Mouse (Mus musculus): ENCODE measurements at regions not wholly inside any gene's neighbourhood (a gene's known extent, or its start where the extent isn't known, plus 50 kb on each side); places are given as distances from the start of the nearest gene placed in this dataset.
A peak's percentile ranks its signal among the peaks of the same experiment; 100 is the strongest.

DNA sequence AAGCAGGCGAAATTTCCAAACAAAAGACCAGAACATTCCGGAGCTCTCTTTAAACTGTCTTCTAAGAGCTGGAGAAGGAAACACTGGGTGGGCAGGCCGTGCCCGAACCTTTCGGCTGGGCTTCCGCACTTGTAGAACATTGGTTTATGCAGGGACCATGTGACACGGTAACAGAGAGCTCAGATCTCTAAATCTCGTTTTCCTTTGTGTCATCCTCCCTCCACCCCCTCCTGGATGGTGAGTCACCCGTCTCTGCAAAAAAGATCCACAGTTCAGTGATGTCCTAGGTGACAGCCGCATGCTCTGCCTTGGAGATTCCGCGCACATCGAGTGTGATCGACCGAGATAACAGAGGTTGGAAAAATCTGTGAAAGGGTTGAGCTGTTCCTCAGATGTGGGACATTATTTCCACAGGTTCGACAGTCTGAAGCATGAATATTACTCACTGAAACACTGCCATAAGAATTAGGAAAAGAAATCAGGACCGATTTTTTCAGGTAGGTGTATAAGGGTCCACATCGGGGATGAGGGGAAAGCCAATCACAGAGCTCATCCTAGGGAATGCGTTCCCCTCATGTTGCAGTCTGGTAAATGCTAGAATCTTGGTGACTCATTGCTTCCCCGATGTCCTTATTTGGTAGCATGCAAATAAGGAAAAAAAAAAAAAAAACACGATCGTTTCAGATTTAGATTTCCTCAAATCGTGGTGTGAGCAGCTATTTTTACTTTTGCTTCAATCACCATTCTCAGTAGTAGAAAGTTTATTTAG lies 70.0 kb upstream of the Foxo1 start:
- DNase-seq, result peak; percentile 24 to 34

GRCm38 (mm10) chr3:52198751-52199738 lies 69.1 kb upstream of the Foxo1 start:
- DNase-seq, result peak; percentile 33 to 45

DNA sequence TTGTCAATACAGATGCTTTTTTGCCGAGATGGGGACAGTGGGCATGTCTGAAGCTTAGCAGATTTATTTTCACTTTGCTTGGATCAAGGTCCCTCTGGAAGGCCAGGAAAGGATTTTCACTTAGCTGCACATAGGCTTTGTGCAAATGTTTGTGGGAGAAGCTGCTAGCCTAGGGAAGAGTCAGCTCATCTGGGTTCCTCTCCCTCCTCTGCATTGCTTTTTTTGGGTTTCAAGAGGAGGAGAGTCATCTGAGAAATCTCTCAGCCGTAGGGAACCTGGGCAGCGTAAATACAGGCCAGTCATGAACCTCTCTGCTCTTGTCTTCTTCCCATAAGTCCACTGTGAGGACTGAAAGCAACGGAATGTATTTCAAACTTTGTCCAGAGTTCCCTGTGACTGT lies 68.0 kb upstream of the Foxo1 start:
- no peak for DNase-seq

GRCm38 (mm10) chr3:52210556-52211302 lies 57.4 kb upstream of the Foxo1 start:
- DNase-seq, result no peak

GRCm38 (mm10) chr3:52211303-52211695 lies 56.8 kb upstream of the Foxo1 start:
- DNase-seq, result no peak

DNA sequence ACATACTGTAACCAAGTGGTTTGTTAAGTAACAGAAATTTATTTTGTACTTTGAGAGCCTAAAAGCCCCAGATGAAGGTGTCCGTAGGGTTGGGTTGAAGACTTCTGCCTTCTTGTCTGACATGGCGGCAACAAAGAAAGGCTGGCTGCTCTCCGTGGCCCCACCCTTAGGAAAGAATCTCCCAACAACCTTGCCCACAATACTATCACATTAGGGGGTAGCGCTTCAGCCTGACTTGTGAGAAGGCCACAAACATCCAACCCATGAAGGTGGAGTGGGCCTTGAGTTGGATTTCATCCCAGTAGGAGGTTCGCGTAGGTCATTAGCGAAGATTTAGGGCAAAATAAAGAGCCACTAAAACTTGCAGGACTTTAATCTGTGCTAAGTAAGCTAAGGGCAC lies 54.0 kb upstream of the Foxo1 start:
- DNase-seq, result no peak

DNA sequence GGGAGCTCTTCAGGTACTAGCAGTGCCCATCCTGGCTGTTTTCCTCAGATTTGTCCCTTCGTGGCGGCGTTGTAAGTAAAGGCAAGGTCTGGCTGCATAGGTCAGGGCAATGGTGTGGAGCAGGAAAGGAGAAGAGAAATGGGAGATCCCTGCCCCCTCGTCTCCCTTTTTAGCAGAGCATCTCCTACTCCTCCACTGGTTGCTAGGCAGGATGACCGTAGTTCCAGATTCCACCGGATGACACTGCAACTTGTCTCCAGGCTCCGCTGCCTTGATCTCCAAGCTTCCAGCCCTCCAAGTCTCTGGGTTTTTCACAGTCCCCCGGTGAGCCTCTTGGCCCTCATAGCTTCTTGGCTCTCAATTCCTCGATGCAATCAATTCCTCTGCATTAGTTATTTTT lies 53.1 kb upstream of the Foxo1 start:
- DNase-seq, result no peak

Data from spleen, adult 18-20 months (tissue).